Mouse (Mus musculus): ENCODE results near the gene Zfp385a. TPM values are rescaled to one million over a fixed set of nuclear protein-coding genes. Genes with fewer than 3 reads are reported as not detected.

Zfp385a gene
- polyA plus RNA-seq, 1 experiment: 26.8 TPM

- H3K27me3 ChIP-seq (ENCODE audit: control insufficient read depth, insufficient read depth, low read length, poor library complexity, severe bottlenecking): no peaks in the 10 kb centered on the region
- H3K9me3 ChIP-seq (replicated peaks; ENCODE audit: control insufficient read depth, insufficient read depth, low read length, poor library complexity, severe bottlenecking): no peaks in the 10 kb centered on the region
- no peak overlapping the region for H3K4me3 ChIP-seq (ENCODE audit: low read depth, low read length)
- no peak overlapping the region for H3K9ac ChIP-seq (ENCODE audit: low read depth, poor library complexity, severe bottlenecking)
- H3K4me1 ChIP-seq (ENCODE audit: control insufficient read depth, insufficient read depth, low read length): peaks cover 9% of the 10 kb centered on the region
- TF ChIP-seq EP300 (IDR thresholded peaks at IDR 0.05; ENCODE audit: insufficient read depth, low read depth, low read length) (no peak), CTCF (IDR thresholded peaks at IDR 0.05; ENCODE audit: low read depth, low read length) (no peak), POLR2A (IDR thresholded peaks at IDR 0.05; ENCODE audit: insufficient read depth, low read length) (no peak)
- no peaks in the 10 kb centered on the region for H3K36me3 ChIP-seq (ENCODE audit: control insufficient read depth, insufficient read depth, low read length, poor library complexity, severe bottlenecking)
- no peak overlapping the region for H3K27ac ChIP-seq (ENCODE audit: insufficient read depth, low read length)
Measured at GRCm38 (mm10) chr15:103378665-103379356, 38.9 kb upstream of the Zfp385a start.

- no peaks in the 10 kb centered on the region for H3K36me3 ChIP-seq (ENCODE audit: control insufficient read depth, insufficient read depth, low read length, poor library complexity, severe bottlenecking)
- TF ChIP-seq POLR2A (IDR thresholded peaks at IDR 0.05; ENCODE audit: insufficient read depth, low read length) (no peak), EP300 (IDR thresholded peaks at IDR 0.05; ENCODE audit: insufficient read depth, low read depth, low read length) (no peak), CTCF (IDR thresholded peaks at IDR 0.05; ENCODE audit: low read depth, low read length) (no peak)
- no peaks in the 10 kb centered on the region for H3K27me3 ChIP-seq (ENCODE audit: control insufficient read depth, insufficient read depth, low read length, poor library complexity, severe bottlenecking)
- H3K4me3 ChIP-seq (ENCODE audit: low read depth, low read length): no peak overlapping the region
- H3K27ac ChIP-seq (ENCODE audit: insufficient read depth, low read length): no peak overlapping the region
- H3K9me3 ChIP-seq (replicated peaks; ENCODE audit: control insufficient read depth, insufficient read depth, low read length, poor library complexity, severe bottlenecking): no peaks in the 10 kb centered on the region
- H3K9ac ChIP-seq (ENCODE audit: low read depth, poor library complexity, severe bottlenecking): no peak overlapping the region
- H3K4me1 ChIP-seq (ENCODE audit: control insufficient read depth, insufficient read depth, low read length): peaks cover 5% of the 10 kb centered on the region
Measured at GRCm38 (mm10) chr15:103377752-103378664, 38.1 kb upstream of the Zfp385a start.

DNA sequence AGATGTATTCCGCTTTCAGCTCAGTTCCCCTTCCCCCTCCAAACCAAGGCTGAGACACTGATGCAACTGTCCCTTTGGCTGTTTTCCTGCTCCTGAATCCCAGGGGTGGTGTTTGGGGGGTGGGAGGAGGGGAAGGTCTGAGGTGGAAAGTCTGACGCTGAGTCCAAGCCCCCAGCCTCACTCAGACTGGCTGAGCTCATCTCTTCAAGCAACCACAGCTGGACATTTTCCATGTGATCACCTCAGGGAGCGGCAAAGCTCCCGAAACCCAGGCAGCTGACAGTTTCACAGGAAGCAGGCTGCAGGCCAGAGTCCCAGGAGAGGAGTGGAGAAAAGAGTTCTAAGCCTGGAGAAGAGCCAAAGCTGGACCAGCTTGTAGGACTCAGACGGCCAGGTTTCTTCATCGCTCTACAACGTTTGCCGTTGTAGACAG lies 37.0 kb upstream of the Zfp385a start:
- no peak overlapping the region for H3K9ac ChIP-seq (ENCODE audit: low read depth, poor library complexity, severe bottlenecking)
- no peak overlapping the region for H3K27ac ChIP-seq (ENCODE audit: insufficient read depth, low read length)
- no peaks in the 10 kb centered on the region for H3K36me3 ChIP-seq (ENCODE audit: control insufficient read depth, insufficient read depth, low read length, poor library complexity, severe bottlenecking)
- no peak for TF ChIP-seq CTCF (IDR thresholded peaks at IDR 0.05; ENCODE audit: low read depth, low read length)
- no peak for TF ChIP-seq POLR2A (IDR thresholded peaks at IDR 0.05; ENCODE audit: insufficient read depth, low read length)
- TF ChIP-seq EP300 (IDR thresholded peaks at IDR 0.05; ENCODE audit: insufficient read depth, low read depth, low read length): no peak
- H3K27me3 ChIP-seq (ENCODE audit: control insufficient read depth, insufficient read depth, low read length, poor library complexity, severe bottlenecking): no peaks in the 10 kb centered on the region
- no peak overlapping the region for H3K4me3 ChIP-seq (ENCODE audit: low read depth, low read length)
- H3K9me3 ChIP-seq (replicated peaks; ENCODE audit: control insufficient read depth, insufficient read depth, low read length, poor library complexity, severe bottlenecking): no peaks in the 10 kb centered on the region
- H3K4me1 ChIP-seq (ENCODE audit: control insufficient read depth, insufficient read depth, low read length): peaks cover 2% of the 10 kb centered on the region

GRCm38 (mm10) chr15:103375112-103375800 lies 35.4 kb upstream of the Zfp385a start:
- Histone ChIP-seq H3K27ac (ENCODE audit: insufficient read depth, low read length) (no peak overlapping the region), H3K27me3 (ENCODE audit: control insufficient read depth, insufficient read depth, low read length, poor library complexity, severe bottlenecking) (no peaks in the 10 kb centered on the region), H3K9me3 (replicated peaks; ENCODE audit: control insufficient read depth, insufficient read depth, low read length, poor library complexity, severe bottlenecking) (no peaks in the 10 kb centered on the region), H3K4me3 (ENCODE audit: low read depth, low read length) (no peak overlapping the region), H3K36me3 (ENCODE audit: control insufficient read depth, insufficient read depth, low read length, poor library complexity, severe bottlenecking) (no peaks in the 10 kb centered on the region), H3K4me1 (ENCODE audit: control insufficient read depth, insufficient read depth, low read length) (peaks cover 3% of the 10 kb centered on the region), H3K9ac (ENCODE audit: low read depth, poor library complexity, severe bottlenecking) (no peak overlapping the region)
- TF ChIP-seq POLR2A (IDR thresholded peaks at IDR 0.05; ENCODE audit: insufficient read depth, low read length) (no peak), EP300 (IDR thresholded peaks at IDR 0.05; ENCODE audit: insufficient read depth, low read depth, low read length) (no peak), CTCF (IDR thresholded peaks at IDR 0.05; ENCODE audit: low read depth, low read length) (no peak)

GRCm38 (mm10) chr15:103372461-103372860 lies 32.6 kb upstream of the Zfp385a start:
- Histone ChIP-seq H3K4me3 (ENCODE audit: low read depth, low read length) (no peak overlapping the region), H3K27me3 (ENCODE audit: control insufficient read depth, insufficient read depth, low read length, poor library complexity, severe bottlenecking) (no peaks in the 10 kb centered on the region), H3K4me1 (ENCODE audit: control insufficient read depth, insufficient read depth, low read length) (peaks cover 6% of the 10 kb centered on the region), H3K36me3 (ENCODE audit: control insufficient read depth, insufficient read depth, low read length, poor library complexity, severe bottlenecking) (no peaks in the 10 kb centered on the region), H3K27ac (ENCODE audit: insufficient read depth, low read length) (no peak overlapping the region), H3K9me3 (replicated peaks; ENCODE audit: control insufficient read depth, insufficient read depth, low read length, poor library complexity, severe bottlenecking) (no peaks in the 10 kb centered on the region), H3K9ac (ENCODE audit: low read depth, poor library complexity, severe bottlenecking) (no peak overlapping the region)
- TF ChIP-seq EP300 (IDR thresholded peaks at IDR 0.05; ENCODE audit: insufficient read depth, low read depth, low read length) (no peak), POLR2A (IDR thresholded peaks at IDR 0.05; ENCODE audit: insufficient read depth, low read length) (no peak), CTCF (IDR thresholded peaks at IDR 0.05; ENCODE audit: low read depth, low read length) (no peak)
